9 mouse cellular contexts compared by ENCODE assay signal in the genomic region with DNA sequence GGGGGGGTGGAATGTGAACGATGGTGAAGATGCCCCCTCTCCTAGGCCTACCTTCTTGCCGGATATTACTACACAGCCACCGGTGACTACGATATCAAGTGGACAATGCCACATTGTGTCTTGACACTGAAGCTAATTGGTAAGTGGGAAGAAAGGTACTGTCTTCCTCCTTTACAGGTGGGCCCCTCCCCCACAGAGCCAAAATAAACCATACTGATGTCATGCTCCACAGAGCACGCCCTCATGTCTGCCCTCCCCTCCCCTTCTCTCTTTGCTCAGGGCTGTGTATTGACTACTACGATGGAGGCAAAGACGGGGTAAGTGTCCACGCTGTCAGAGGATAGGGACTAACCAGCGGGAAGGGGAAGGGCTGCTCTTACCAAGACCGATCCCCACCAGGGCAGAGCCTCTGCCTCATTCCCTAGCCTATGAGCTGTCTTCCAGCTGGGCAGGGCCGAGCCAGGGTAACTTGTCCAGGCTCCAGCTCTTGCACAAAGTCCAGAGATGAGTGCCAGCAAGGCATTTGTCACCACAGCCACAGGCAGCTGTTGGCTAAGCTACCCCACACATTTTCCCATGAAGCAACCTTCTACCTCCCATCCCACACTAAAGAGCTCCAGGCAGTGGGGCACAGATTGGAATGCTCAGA. TPM values are rescaled to one million over a fixed set of nuclear protein-coding genes. Genes with fewer than 3 reads are reported as not detected.
DNase-seq lines count a peak whose midpoint lies in the region; ATAC-seq and TF ChIP-seq lines count a peak whose summit lies in the region.
"Had no signal": no experiment of that assay in that cellular context is flagged by ENCODE, and none has a peak within 500 bp of the region (broad histone marks: within the 10 kb centered on the region; RNA-seq: fewer than 3 reads in every experiment).

No protein-coding gene starts in this region.

- H3K4me2 ChIP-seq in embryonic facial prominence, embryonic 14.5 days (ENCODE audit: low read depth, low read length), result no peak overlapping the region
- H3K4me2 ChIP-seq: midbrain, embryonic 12.5 days had no signal

- H3K9me3 ChIP-seq in embryonic facial prominence, embryonic 14.5 days (ENCODE audit: control insufficient read depth, low read length), result no peaks in the 10 kb centered on the region
- no peaks in the 10 kb centered on the region for H3K9me3 ChIP-seq in embryonic facial prominence, embryonic 10.5 days
- H3K9me3 ChIP-seq: midbrain, embryonic 12.5 days had no signal

- no peak overlapping the region for H3K4me3 ChIP-seq in embryonic facial prominence, embryonic 14.5 days (ENCODE audit: low read depth, low read length)
- H3K4me3 ChIP-seq in embryonic facial prominence, embryonic 10.5 days, result no peak overlapping the region
- H3K4me3 ChIP-seq in small intestine, adult 2 months (ENCODE audit: low read depth, low read length), result no peak overlapping the region
- H3K4me3 ChIP-seq: midbrain, embryonic 12.5 days had no signal

- 71% methylated on average over 11 of the region's 11 CpGs for WGBS in embryonic facial prominence, embryonic 14.5 days
- WGBS in embryonic facial prominence, embryonic 10.5 days, result 80% methylated on average over 11 of the region's 11 CpGs
- 48% methylated on average over 11 of the region's 11 CpGs for WGBS in small intestine, adult 2 months

- no peak for TF ChIP-seq CTCF in small intestine, adult 2 months (IDR thresholded peaks at IDR 0.05; ENCODE audit: extremely low read depth, insufficient read length, insufficient replicate concordance, low read depth, low read length)

- peak; percentile 61 for DNase-seq in embryonic facial prominence, embryonic 14.5 days (ENCODE audit: low spot score)
- DNase-seq in embryonic facial prominence, embryonic 10.5 days (ENCODE audit: low spot score), result no peak
- peak; percentile 44 for DNase-seq in urinary bladder, postnatal 14 days (ENCODE audit: low spot score)
- no peak for DNase-seq in urinary bladder, postnatal 4 days (ENCODE audit: low spot score in 2 of 2)
- DNase-seq in heart, postnatal 36 days, result peak; percentile 69 to 77
- DNase-seq in left cerebral cortex, postnatal 36 days (ENCODE audit: low spot score in 2 of 2), result peak; percentile 51 to 70

- no peak overlapping the region for H3K9ac ChIP-seq in embryonic facial prominence, embryonic 14.5 days (ENCODE audit: low read depth, low read length)
- H3K9ac ChIP-seq: midbrain, embryonic 12.5 days had no signal

- H3K27me3 ChIP-seq in embryonic facial prominence, embryonic 14.5 days (replicated peaks; ENCODE audit: control insufficient read depth, insufficient read depth, low read length), result no peaks in the 10 kb centered on the region
- H3K27me3 ChIP-seq in embryonic facial prominence, embryonic 10.5 days (replicated peaks; ENCODE audit: low read depth, poor library complexity, severe bottlenecking), result no peaks in the 10 kb centered on the region
- no peaks in the 10 kb centered on the region for H3K27me3 ChIP-seq in small intestine, adult 2 months (ENCODE audit: control insufficient read depth, insufficient read depth, low read length)
- H3K27me3 ChIP-seq: midbrain, embryonic 12.5 days had no signal

- TF ChIP-seq POLR2A in small intestine, adult 2 months (IDR thresholded peaks at IDR 0.05; ENCODE audit: low read depth, low read length), result 0 out of 2 replicates have a peak, but pooled peaks have one; percentile 18

- ATAC-seq in embryonic facial prominence, embryonic 14.5 days (ENCODE audit: low read depth), result peak; percentile 53
- ATAC-seq in granulocyte monocyte progenitor cell, adult 5-6 weeks (replicated peaks; ENCODE audit: poor library complexity, severe bottlenecking), result no peak

- intact Hi-C loops in heart, postnatal 36 days (cut with DNase I), result loop anchor here (5.0 kb wide), 2 partner anchors 37 to 107 kb away; a partner anchor contains a TSS
- intact Hi-C loops in left cerebral cortex, postnatal 36 days (cut with DNase I), result loop anchor here (5.0 kb wide), 1 partner anchor 38 kb away; a partner anchor contains a TSS

- H3K27ac ChIP-seq in embryonic facial prominence, embryonic 14.5 days (replicated peaks; ENCODE audit: low read depth, low read length), result no peak overlapping the region
- H3K27ac ChIP-seq in embryonic facial prominence, embryonic 10.5 days (replicated peaks), result no peak overlapping the region
- peak overlapping the region; percentile 83 for H3K27ac ChIP-seq in small intestine, adult 2 months (ENCODE audit: insufficient read depth, low read depth, low read length)
- H3K27ac ChIP-seq: midbrain, embryonic 12.5 days had no signal

- H3K4me1 ChIP-seq in embryonic facial prominence, embryonic 14.5 days (ENCODE audit: control insufficient read depth, insufficient read depth, low read length), result no peaks in the 10 kb centered on the region
- H3K4me1 ChIP-seq in embryonic facial prominence, embryonic 10.5 days, result no peaks in the 10 kb centered on the region; the same call in 1 of the 2 replicates
- H3K4me1 ChIP-seq in small intestine, adult 2 months (ENCODE audit: control insufficient read depth, insufficient read depth, insufficient read length, low read length), result peaks cover 17% of the 10 kb centered on the region
- H3K4me1 ChIP-seq: midbrain, embryonic 12.5 days had no signal

- peaks cover 64% of the 10 kb centered on the region for H3K36me3 ChIP-seq in embryonic facial prominence, embryonic 14.5 days (ENCODE audit: control insufficient read depth, insufficient read depth, low read length)
- peaks cover 73% of the 10 kb centered on the region for H3K36me3 ChIP-seq in embryonic facial prominence, embryonic 10.5 days (replicated peaks)
- H3K36me3 ChIP-seq in small intestine, adult 2 months (ENCODE audit: control insufficient read depth, insufficient read depth, low read length), result peaks cover 61% of the 10 kb centered on the region

RNA-seq across cellular contexts. Expression of a gene that starts 11.9 kb away (rescaled TPM):
- 172 and 175 TPM in 2 replicates for polyA plus RNA-seq in embryonic facial prominence, embryonic 14.5 days (2014; fragmentation: Nextera tagmentation; extraction: Ambion mirVana)
- polyA plus RNA-seq in embryonic facial prominence, embryonic 10.5 days (2016; fragmentation: Nextera tagmentation; extraction: Ambion mirVana), result 233 and 257 TPM in 2 replicates
- 10 to 100 TPM; 64.4 to 73.8 TPM for total RNA-seq in heart, postnatal 36 days (2021)
- 10 to 100 TPM; 41.8 to 45.9 TPM for total RNA-seq in left cerebral cortex, postnatal 36 days (2021)
- 26.8 and 34.9 TPM in 2 replicates for polyA plus RNA-seq in small intestine, adult 2 months (2012; rRNA removed)
- 201 and 231 TPM in 2 replicates for total RNA-seq in granulocyte monocyte progenitor cell, adult 5-6 weeks (2014; fragmentation: Nextera tagmentation)
- total RNA-seq in granulocyte monocyte progenitor cell, adult 5-6 weeks (2017), result 193 and 209 TPM in 2 replicates

RNA-seq across cellular contexts. Expression of a gene that starts 12.1 kb away (rescaled TPM):
- polyA plus RNA-seq in embryonic facial prominence, embryonic 14.5 days (2014; fragmentation: Nextera tagmentation; extraction: Ambion mirVana), result 286 and 299 TPM in 2 replicates
- polyA plus RNA-seq in embryonic facial prominence, embryonic 10.5 days (2016; fragmentation: Nextera tagmentation; extraction: Ambion mirVana), result 473 and 496 TPM in 2 replicates
- total RNA-seq in heart, postnatal 36 days (2021), result 100 to 1,000 TPM; 311 to 336 TPM
- 100 to 1,000 TPM; 113 to 127 TPM for total RNA-seq in left cerebral cortex, postnatal 36 days (2021)
- 87.7 and 122 TPM in 2 replicates for polyA plus RNA-seq in small intestine, adult 2 months (2012; rRNA removed)
- total RNA-seq in granulocyte monocyte progenitor cell, adult 5-6 weeks (2014; fragmentation: Nextera tagmentation), result 310 and 315 TPM in 2 replicates
- total RNA-seq in granulocyte monocyte progenitor cell, adult 5-6 weeks (2017), result 320 and 326 TPM in 2 replicates

RNA-seq across cellular contexts. Expression of a gene that starts 37.3 kb away (rescaled TPM):
- polyA plus RNA-seq in embryonic facial prominence, embryonic 14.5 days (2014; fragmentation: Nextera tagmentation; extraction: Ambion mirVana), result 46.2 and 48.1 TPM in 2 replicates
- 41.4 and 46.6 TPM in 2 replicates for polyA plus RNA-seq in embryonic facial prominence, embryonic 10.5 days (2016; fragmentation: Nextera tagmentation; extraction: Ambion mirVana)
- total RNA-seq in heart, postnatal 36 days (2021), result 10 to 100 TPM; 51.6 TPM
- total RNA-seq in left cerebral cortex, postnatal 36 days (2021), result 10 to 100 TPM; 20.9 to 23.0 TPM
- polyA plus RNA-seq in small intestine, adult 2 months (2012; rRNA removed), result 127 and 323 TPM in 2 replicates
- 38.3 and 52.1 TPM in 2 replicates for total RNA-seq in granulocyte monocyte progenitor cell, adult 5-6 weeks (2014; fragmentation: Nextera tagmentation)
- 23.1 and 29.3 TPM in 2 replicates for total RNA-seq in granulocyte monocyte progenitor cell, adult 5-6 weeks (2017)

RNA-seq across cellular contexts. Expression of a gene that starts 38.4 kb away (rescaled TPM):
- 14.3 and 16.1 TPM in 2 replicates for polyA plus RNA-seq in embryonic facial prominence, embryonic 14.5 days (2014; fragmentation: Nextera tagmentation; extraction: Ambion mirVana)
- 9.3 and 10.4 TPM in 2 replicates for polyA plus RNA-seq in embryonic facial prominence, embryonic 10.5 days (2016; fragmentation: Nextera tagmentation; extraction: Ambion mirVana)
- total RNA-seq in heart, postnatal 36 days (2021), result 1 to 10 TPM; 2.9 to 4.2 TPM
- total RNA-seq in left cerebral cortex, postnatal 36 days (2021), result 1 to 10 TPM; 3.7 to 6.6 TPM
- 23.0 and 41.0 TPM in 2 replicates for polyA plus RNA-seq in small intestine, adult 2 months (2012; rRNA removed)
- 169 and 206 TPM in 2 replicates for total RNA-seq in granulocyte monocyte progenitor cell, adult 5-6 weeks (2014; fragmentation: Nextera tagmentation)
- 327 and 371 TPM in 2 replicates for total RNA-seq in granulocyte monocyte progenitor cell, adult 5-6 weeks (2017)

RNA-seq across cellular contexts. Expression of a gene that starts 41.1 kb away (rescaled TPM):
- 392 and 415 TPM in 2 replicates for polyA plus RNA-seq in embryonic facial prominence, embryonic 14.5 days (2014; fragmentation: Nextera tagmentation; extraction: Ambion mirVana)
- 425 and 454 TPM in 2 replicates for polyA plus RNA-seq in embryonic facial prominence, embryonic 10.5 days (2016; fragmentation: Nextera tagmentation; extraction: Ambion mirVana)
- 100 to 1,000 TPM; 285 to 321 TPM for total RNA-seq in heart, postnatal 36 days (2021)
- total RNA-seq in left cerebral cortex, postnatal 36 days (2021), result 100 to 1,000 TPM; 285 to 313 TPM
- polyA plus RNA-seq in small intestine, adult 2 months (2012; rRNA removed), result 80.4 and 143 TPM in 2 replicates
- total RNA-seq in granulocyte monocyte progenitor cell, adult 5-6 weeks (2014; fragmentation: Nextera tagmentation), result 177 and 222 TPM in 2 replicates
- 109 and 136 TPM in 2 replicates for total RNA-seq in granulocyte monocyte progenitor cell, adult 5-6 weeks (2017)

Comparison
In these comparisons a context has a peak if more than half of its experiments do, and no peak if none do; other contexts are left out.
1. DNase-seq: peak in embryonic facial prominence, embryonic 14.5 days (single experiment), urinary bladder, postnatal 14 days (single experiment), heart, postnatal 36 days (2 of 2) and left cerebral cortex, postnatal 36 days (2 of 2); none in embryonic facial prominence, embryonic 10.5 days (single experiment) and urinary bladder, postnatal 4 days (0 of 2).